Mouse (Mus musculus) erythroblast, embryonic 14.5 days (primary cell): Measurements from ENCODE around the gene Rpl36. TPM values are rescaled to one million over a fixed set of nuclear protein-coding genes. Genes with fewer than 3 reads are reported as not detected.
"Not testable (repeated sequence)": the region's sequence is repeated elsewhere in the genome, so short reads cannot be mapped to it uniquely, and the experiment has no call there.

Source experiments
- H3K27me3 ChIP-seq: 2 replicates; pipeline ENCODE4 v1.6.1; 2012; ENCODE audit warnings: inconsistent platforms; ENCODE audit not compliant: control insufficient read depth
- H3K36me3 ChIP-seq: 2 replicates; pipeline ENCODE4 v1.6.1; 2012; ENCODE audit warnings: mild to moderate bottlenecking, inconsistent platforms; ENCODE audit not compliant: control insufficient read depth
- H3K4me1 ChIP-seq: 2 replicates; pipeline ENCODE4 v1.6.1; 2012; ENCODE audit warnings: inconsistent platforms; ENCODE audit not compliant: control insufficient read depth
- H3K4me3 ChIP-seq: replicated peaks from 2 replicates; pipeline ENCODE3; 2012; ENCODE audit warnings: moderate library complexity, mild to moderate bottlenecking, inconsistent platforms
- H3K9me3 ChIP-seq: 2 replicates; pipeline ENCODE4 v1.6.1; 2012; ENCODE audit warnings: low read length, inconsistent platforms, mixed read lengths; ENCODE audit not compliant: control insufficient read depth
- GATA1 ChIP-seq: IDR thresholded peaks from 2 replicates; pipeline ENCODE4 v1.6.1; 2012; ENCODE audit warnings: low read length, inconsistent platforms, mixed read lengths
- TAL1 ChIP-seq: IDR thresholded peaks from 3 replicates; pipeline ENCODE4 v1.6.1; 2012; ENCODE audit warnings: low read length, inconsistent platforms, mixed read lengths
- polyA plus RNA-seq: library from polyadenylated mRNA; stranded (reverse); fragments of >175 nt; gene quantifications from 2 replicates; pipeline ENCODE4 v1.2.3, GENCODE M21; 2012

Rpl36 gene
- polyA plus RNA-seq, 1 experiment: 810 TPM

DNA sequence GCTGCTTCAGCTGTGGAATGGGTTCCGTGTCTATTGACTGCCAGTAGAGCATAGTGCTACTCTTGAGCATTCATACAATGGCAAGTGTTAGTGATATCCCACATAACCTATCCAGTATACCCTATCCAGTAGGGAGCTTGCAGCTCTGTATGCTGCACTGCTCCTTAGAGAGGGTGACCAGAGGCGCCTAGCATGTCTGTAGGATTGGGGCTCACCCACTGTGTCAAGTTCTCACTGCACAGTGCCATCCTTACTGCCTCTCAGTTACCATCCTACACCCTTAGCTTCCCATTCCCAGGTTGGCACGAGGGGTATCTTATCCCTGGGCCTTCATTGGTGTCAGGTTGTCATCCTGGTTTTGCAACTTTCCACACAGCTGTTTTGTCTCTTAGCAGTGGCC is 8.8 kb upstream of the Rpl36 start:
- Histone ChIP-seq H3K36me3 (peaks cover 94% of the 10 kb centered on the region), H3K27me3 (no peaks in the 10 kb centered on the region), H3K9me3 (no peaks in the 10 kb centered on the region), H3K4me1 (peaks cover 19% of the 10 kb centered on the region), H3K4me3 (no peak overlapping the region)
- TF ChIP-seq TAL1: no peak
- TF ChIP-seq GATA1: no peak

DNA sequence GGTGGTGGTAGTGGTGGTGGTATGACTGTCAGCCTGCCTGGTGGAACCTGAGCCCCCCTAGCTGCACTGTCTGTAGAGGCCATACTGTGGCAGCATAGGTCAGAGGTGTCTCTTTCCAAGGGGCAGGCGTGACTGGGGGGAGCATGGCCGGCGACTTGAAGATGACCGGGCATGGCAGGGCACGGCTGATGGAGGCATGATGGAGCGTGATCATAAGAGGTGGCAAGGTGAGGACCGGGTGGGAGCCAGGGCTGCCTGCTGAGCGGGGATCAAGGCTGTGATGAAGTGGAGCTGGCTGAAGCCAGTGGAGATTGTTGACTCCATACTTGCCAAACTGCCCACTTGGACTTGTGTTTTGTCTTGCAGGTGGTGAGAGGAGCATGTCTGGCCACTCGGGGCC is 7.8 kb upstream of the Rpl36 start:
- H3K4me3 ChIP-seq: no peak overlapping the region
- H3K27me3 ChIP-seq: no peaks in the 10 kb centered on the region
- peaks cover 84% of the 10 kb centered on the region for H3K36me3 ChIP-seq
- TF ChIP-seq GATA1: no peak
- TF ChIP-seq TAL1: no peak
- H3K4me1 ChIP-seq: peaks cover 26% of the 10 kb centered on the region
- H3K9me3 ChIP-seq: no peaks in the 10 kb centered on the region

DNA sequence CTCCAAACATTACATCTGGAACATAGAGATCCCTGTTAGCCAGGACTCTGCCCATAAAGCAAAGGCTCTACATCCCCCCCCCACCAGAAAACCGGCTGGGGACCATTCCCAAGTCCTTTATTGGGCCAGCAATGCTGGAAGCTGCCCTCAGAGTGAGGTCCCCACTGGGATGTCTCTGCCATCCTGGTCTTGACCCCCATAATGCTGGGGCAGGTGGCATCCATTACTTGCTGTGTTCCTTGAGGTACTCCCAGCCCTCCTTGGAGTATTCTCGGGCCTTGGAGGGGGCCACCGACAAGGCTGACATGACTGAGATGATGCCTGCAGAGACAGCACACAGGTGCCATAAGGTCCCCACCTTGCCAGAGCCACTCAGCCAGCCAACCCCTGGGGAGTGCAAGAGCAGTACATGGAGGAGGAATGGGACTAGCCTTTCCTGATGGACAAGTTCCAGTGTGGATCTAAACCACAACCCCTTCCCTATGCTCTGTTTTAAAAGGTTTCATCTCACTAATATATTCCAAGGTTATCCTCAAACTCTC is 5.6 kb upstream of the Rpl36 start:
- H3K9me3 ChIP-seq: no peaks in the 10 kb centered on the region
- H3K27me3 ChIP-seq: no peaks in the 10 kb centered on the region
- H3K4me3 ChIP-seq: no peak overlapping the region
- TF ChIP-seq GATA1: no peak
- no peak for TF ChIP-seq TAL1
- H3K36me3 ChIP-seq: peaks cover 65% of the 10 kb centered on the region
- peaks cover 48% of the 10 kb centered on the region for H3K4me1 ChIP-seq

DNA sequence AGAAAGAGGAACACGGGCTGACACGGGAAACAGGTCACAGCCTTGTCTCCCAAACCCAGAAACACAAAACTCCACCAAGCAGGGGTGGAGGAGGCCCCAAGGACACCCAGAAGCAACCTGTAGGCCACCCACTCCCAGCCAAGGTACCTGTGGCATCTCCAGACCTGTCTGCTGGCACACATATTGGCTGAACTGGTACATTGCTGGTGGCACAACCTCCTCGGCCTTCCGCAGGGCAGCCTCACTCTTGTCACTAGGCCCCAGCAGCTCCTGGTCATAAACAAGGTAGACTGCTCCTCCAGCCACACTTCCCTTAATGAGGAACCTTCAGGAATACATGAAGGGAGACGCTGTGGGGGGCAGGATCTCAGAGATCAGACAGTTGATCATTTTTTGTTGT is 4.5 kb upstream of the Rpl36 start:
- H3K9me3 ChIP-seq: no peaks in the 10 kb centered on the region
- H3K27me3 ChIP-seq: no peaks in the 10 kb centered on the region
- H3K4me3 ChIP-seq: peak overlapping the region; percentile 80
- peaks cover 57% of the 10 kb centered on the region for H3K4me1 ChIP-seq
- TF ChIP-seq GATA1: no peak
- H3K36me3 ChIP-seq: peaks cover 54% of the 10 kb centered on the region

DNA sequence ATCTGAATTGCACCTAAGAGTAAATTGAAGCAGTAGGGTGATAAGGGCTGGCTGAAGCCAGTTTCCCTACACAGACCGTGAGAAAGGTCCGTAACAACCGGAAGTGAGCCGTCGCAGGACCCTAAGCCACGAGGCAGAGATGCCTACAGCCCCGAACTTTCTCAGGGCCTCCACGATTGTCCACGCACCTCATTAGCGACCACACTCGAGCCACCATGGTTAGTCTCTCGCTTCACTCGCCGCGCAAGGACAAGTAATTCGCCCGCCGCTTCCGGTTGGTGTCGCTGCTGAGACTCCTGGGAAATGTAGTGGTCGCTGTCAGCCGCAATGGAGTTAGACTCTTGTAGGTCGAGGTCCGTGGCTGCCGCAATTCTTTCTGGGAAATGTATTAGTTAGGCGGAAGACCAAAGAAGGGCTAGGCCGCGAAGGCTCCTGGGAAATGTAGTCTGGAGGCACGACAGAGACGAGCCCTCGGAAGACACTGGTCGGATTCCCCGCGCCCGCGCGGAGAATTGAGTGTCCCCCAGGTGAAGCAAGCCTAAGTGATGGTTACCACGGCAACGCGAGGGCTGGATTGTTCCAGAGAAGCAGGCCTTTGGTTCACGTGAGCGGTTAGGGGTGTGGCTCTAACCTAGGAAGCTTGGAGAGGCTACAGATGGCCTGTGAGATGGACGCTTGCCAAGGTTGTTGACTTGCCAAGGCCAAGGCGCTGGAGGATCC is 3.6 kb upstream of the Rpl36 start, which contains the start of gene 2410015M20Rik:
TSS of gene 2410015M20Rik (minus strand) at position 320 of the 720 bp plus-strand sequence.
- Histone ChIP-seq H3K4me1 (peaks cover 66% of the 10 kb centered on the region), H3K27me3 (no peaks in the 10 kb centered on the region), H3K36me3 (peaks cover 53% of the 10 kb centered on the region), H3K9me3 (no peaks in the 10 kb centered on the region), H3K4me3 (peak within 1 kb of the TSS; percentile 80)
- TF ChIP-seq GATA1: no peak
- TF ChIP-seq TAL1: no peak

DNA sequence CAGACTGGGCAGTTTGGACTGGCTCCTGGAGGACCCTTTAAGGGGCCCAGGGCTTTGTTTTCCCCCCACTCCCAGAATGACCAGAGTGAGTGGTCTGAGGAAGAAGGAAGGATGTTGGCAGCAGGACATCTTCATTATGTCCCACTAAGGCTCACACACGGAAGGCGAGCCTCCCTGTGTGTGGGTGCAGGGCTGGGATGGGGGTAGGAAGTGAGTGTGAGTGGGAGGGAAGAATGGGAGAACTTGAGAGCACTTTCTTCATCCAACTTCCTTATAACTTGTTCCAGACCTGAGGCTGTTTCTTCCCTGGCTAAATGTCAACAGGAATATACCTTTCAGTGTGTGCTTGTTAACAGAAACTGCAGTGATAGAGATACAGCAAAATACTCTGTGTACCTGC is 1.9 kb upstream of the Rpl36 start:
- Histone ChIP-seq H3K4me1 (peaks cover 82% of the 10 kb centered on the region), H3K9me3 (no peaks in the 10 kb centered on the region), H3K27me3 (no peaks in the 10 kb centered on the region), H3K4me3 (peak overlapping the region; percentile 50), H3K36me3 (peaks cover 53% of the 10 kb centered on the region)
- TF ChIP-seq GATA1 (no peak), TAL1 (no peak)

DNA sequence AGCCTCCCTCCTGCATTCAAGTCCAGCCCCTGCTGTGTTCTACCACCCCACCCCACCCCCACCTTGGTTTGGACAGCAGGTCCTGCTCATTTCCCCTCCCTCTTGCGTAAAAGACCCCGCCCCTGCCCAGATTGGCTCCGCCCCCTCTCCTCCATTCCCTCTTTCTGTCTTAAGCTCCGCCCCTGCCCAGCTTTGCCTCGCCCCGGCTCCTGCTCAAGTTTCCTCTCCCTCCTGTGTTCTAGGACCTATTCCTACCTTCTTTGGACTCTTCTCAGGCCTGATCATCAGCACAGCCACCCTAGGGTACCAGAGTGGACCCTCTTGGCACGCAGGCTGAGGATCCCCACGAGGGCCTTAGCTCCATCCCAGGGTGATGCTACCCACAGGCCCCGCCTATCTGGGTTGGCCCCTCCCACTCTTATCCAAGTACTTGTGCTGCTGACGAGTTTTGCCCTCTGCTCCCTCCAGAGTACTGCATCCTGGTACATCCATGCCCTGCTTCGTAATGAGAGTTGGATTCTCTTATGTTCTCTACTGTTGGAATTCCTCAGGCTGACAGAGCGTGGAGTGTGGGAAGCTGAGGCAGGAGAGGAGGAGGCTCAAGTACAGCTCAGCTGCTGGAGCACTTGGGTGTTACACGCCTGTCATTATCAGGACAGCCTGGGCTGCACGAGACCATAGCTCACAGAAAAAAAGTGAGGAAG is 1.2 kb upstream of the Rpl36 start:
- Histone ChIP-seq H3K4me3 (peak overlapping the region; percentile 50), H3K36me3 (peaks cover 53% of the 10 kb centered on the region), H3K4me1 (peaks cover 85% of the 10 kb centered on the region), H3K27me3 (no peaks in the 10 kb centered on the region), H3K9me3 (no peaks in the 10 kb centered on the region)
- TF ChIP-seq TAL1 (no peak), GATA1 (no peak)

DNA sequence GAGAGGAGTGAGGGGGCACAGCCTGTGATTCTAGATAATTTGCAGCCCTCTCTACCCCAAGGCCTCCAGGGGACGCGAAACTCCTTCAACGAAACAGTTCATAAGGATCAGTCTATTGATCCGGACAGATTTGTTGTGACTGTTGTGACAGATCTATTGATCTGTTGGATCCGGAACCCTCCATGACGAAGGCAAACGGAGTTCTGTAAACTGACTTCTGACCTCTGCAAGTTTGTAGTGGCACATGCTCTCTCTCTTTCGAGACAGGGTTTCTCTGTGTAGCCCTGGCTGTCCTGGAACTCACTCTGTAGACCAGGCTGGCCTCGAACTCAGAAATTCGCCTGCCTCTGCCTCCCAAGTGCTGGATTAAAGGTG is 664 bp upstream of the Rpl36 start:
- H3K27me3 ChIP-seq, H3K9me3 ChIP-seq: not testable (repeated sequence)
- H3K4me1 ChIP-seq: peaks cover 84% of the 10 kb centered on the region
- H3K36me3 ChIP-seq: peaks cover 53% of the 10 kb centered on the region
- peak overlapping the region; percentile 50 for H3K4me3 ChIP-seq

DNA sequence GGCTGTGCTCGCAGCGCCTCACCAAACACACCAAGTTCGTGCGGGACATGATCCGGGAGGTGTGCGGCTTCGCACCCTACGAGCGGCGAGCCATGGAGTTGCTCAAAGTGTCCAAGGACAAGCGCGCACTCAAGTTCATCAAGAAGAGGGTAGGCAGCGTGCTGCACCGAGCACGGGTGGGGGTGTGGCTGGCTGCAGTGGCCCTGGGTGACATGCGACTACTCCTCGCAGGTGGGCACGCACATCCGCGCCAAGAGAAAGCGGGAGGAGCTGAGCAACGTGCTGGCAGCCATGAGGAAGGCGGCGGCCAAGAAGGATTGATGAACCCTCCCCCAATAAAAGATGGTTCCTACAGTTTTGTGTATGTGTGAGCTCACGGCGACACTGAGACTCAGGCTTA is 677 bp downstream of the Rpl36 start:
- Histone ChIP-seq H3K36me3 (peaks cover 54% of the 10 kb centered on the region), H3K4me3 (peak overlapping the region; percentile 77), H3K4me1 (peaks cover 70% of the 10 kb centered on the region)
- H3K9me3 ChIP-seq, H3K27me3 ChIP-seq: not testable (repeated sequence)
